17 mouse cellular contexts compared by ENCODE assay signal in genomic region chr7:37215498-37215897, GRCm38 (mm10).
"Had no signal": no experiment of that assay in that cellular context is flagged by ENCODE, and none has a peak within 500 bp of the region (broad histone marks: within the 10 kb centered on the region; RNA-seq: fewer than 3 reads in every experiment).

No protein-coding gene starts in this region.

- H3K4me2 ChIP-seq: kidney, embryonic 15.5 days; lung, embryonic 14.5 days; midbrain, embryonic 12.5 days; neural tube, embryonic 13.5 days; stomach, embryonic 15.5 days had no signal

- DNase-seq: kidney, adult 8-10 months; kidney, postnatal 10 days; kidney, postnatal 4 days; lung, embryonic 14.5 days; retina, postnatal 1 day; right cerebral cortex, postnatal 25 days; spleen, adult 18-20 months; thymus, postnatal 25 days had no signal

- H3K4me3 ChIP-seq: kidney, embryonic 15.5 days; midbrain, embryonic 12.5 days; myocyte; neural tube, embryonic 13.5 days; stomach, embryonic 15.5 days had no signal

- H3K9me3 ChIP-seq: kidney, embryonic 15.5 days; midbrain, embryonic 12.5 days; neural tube, embryonic 13.5 days; stomach, embryonic 15.5 days had no signal

- H3K36me3 ChIP-seq: kidney, embryonic 15.5 days; midbrain, embryonic 12.5 days; neural tube, embryonic 13.5 days; stomach, embryonic 15.5 days had no signal

- H3K9ac ChIP-seq: kidney, embryonic 15.5 days; liver, embryonic 14.5 days; lung, embryonic 14.5 days; midbrain, embryonic 12.5 days; neural tube, embryonic 13.5 days; stomach, embryonic 15.5 days had no signal

- ATAC-seq: lung, postnatal 0 days; midbrain, embryonic 16.5 days had no signal

- H3K27me3 ChIP-seq: midbrain, embryonic 12.5 days; neural tube, embryonic 13.5 days; stomach, embryonic 15.5 days had no signal

- H3K27ac ChIP-seq: kidney, embryonic 15.5 days; liver, embryonic 14.5 days; macrophage; midbrain, embryonic 12.5 days; neural tube, embryonic 13.5 days; stomach, embryonic 15.5 days had no signal
